Mouse (Mus musculus): ENCODE results near the gene Dnaic1. TPM values are rescaled to one million over a fixed set of nuclear protein-coding genes. Genes with fewer than 3 reads are reported as not detected.
A peak's percentile ranks its signal among the peaks of the same experiment; 100 is the strongest.

Gene Dnaic1
- 4.3 and 7.3 TPM in 2 replicates for polyA plus RNA-seq (2011; ENCODE audit: insufficient read depth, insufficient read length, low read depth, missing spikeins)

DNA sequence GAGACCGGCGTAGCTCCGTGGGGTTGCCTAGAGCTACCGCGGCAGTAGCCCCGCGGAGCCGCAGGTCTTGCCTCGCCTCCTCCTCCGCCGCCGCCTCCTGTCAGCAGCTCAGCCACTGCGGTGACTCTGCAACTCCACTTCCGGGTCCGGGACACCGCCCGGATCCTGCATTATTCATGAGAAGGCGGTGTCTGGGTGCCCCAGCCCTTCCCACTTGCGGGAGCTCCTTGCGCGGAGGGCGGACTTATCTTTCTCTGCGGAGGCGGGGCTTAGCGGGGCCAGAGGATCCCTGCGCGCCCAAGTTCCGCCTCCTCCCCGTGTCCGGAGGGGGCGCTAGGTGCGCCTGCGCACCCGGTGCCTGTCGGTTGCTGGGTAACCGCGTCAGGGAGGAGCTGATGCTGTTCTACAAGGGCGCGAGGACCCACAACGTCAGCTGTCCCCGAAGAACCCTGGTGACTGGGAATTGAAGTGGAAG, at the start of gene Dnaic1, which contains the start of gene Fam219a:
Dnaic1 (plus strand) TSS at position 365 of the 475 bp plus-strand sequence.
Fam219a (minus strand) TSS at position 128 of the 475 bp plus-strand sequence.
- peak within 1 kb of the TSS; percentile 67 for H3K9ac ChIP-seq (ENCODE audit: low read depth, poor library complexity, severe bottlenecking)
- H3K27ac ChIP-seq (ENCODE audit: insufficient read depth, low read length) = no peak within 1 kb of the TSS
- TF ChIP-seq CTCF (IDR thresholded peaks at IDR 0.05; ENCODE audit: low read depth, low read length) = peak; percentile 30
- peak; percentile 13 for TF ChIP-seq POLR2A (IDR thresholded peaks at IDR 0.05; ENCODE audit: insufficient read depth, low read length)
- TF ChIP-seq EP300 (IDR thresholded peaks at IDR 0.05; ENCODE audit: insufficient read depth, low read depth, low read length) = no peak
- H3K36me3 ChIP-seq (ENCODE audit: control insufficient read depth, insufficient read depth, low read length, poor library complexity, severe bottlenecking) = no peaks in the 10 kb centered on the region
- peak within 1 kb of the TSS; percentile 79 for H3K4me3 ChIP-seq (ENCODE audit: low read depth, low read length)
- no peaks in the 10 kb centered on the region; the same call in 1 of the 2 replicates for H3K27me3 ChIP-seq (ENCODE audit: control insufficient read depth, insufficient read depth, low read length, poor library complexity, severe bottlenecking)
- peaks cover 3% of the 10 kb centered on the region for H3K4me1 ChIP-seq (ENCODE audit: control insufficient read depth, insufficient read depth, low read length)
- H3K9me3 ChIP-seq (replicated peaks; ENCODE audit: control insufficient read depth, insufficient read depth, low read length, poor library complexity, severe bottlenecking) = no peaks in the 10 kb centered on the region

DNA sequence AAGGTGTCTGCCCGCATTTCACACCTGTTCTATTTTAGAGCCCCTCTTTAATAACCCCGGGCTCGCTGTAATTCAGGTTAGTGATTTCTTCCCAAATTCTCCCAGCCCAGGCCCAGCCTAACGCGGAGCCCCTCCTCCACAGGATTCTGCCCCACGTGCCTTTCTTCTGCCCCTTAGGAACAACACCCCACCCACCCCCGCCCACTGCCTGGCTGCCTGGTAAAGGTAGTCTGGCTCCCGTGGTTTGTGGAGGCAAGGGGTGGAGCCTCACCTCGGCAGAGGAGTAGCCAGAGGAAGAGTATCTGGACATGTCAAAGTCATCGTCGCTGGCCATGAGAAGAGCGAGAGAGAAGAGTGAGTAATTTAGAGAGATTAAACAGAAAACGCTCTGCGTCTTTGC, 48.9 kb upstream of the Dnaic1 start:
- Histone ChIP-seq H3K4me1 (ENCODE audit: control insufficient read depth, insufficient read depth, low read length) (no peaks in the 10 kb centered on the region), H3K4me3 (ENCODE audit: low read depth, low read length) (no peak overlapping the region), H3K27me3 (ENCODE audit: control insufficient read depth, insufficient read depth, low read length, poor library complexity, severe bottlenecking) (no peaks in the 10 kb centered on the region), H3K9ac (ENCODE audit: low read depth, poor library complexity, severe bottlenecking) (no peak overlapping the region), H3K9me3 (replicated peaks; ENCODE audit: control insufficient read depth, insufficient read depth, low read length, poor library complexity, severe bottlenecking) (no peaks in the 10 kb centered on the region), H3K27ac (ENCODE audit: insufficient read depth, low read length) (no peak overlapping the region), H3K36me3 (ENCODE audit: control insufficient read depth, insufficient read depth, low read length, poor library complexity, severe bottlenecking) (no peaks in the 10 kb centered on the region)
- TF ChIP-seq POLR2A (IDR thresholded peaks at IDR 0.05; ENCODE audit: insufficient read depth, low read length) (no peak), CTCF (IDR thresholded peaks at IDR 0.05; ENCODE audit: low read depth, low read length) (no peak), EP300 (IDR thresholded peaks at IDR 0.05; ENCODE audit: insufficient read depth, low read depth, low read length) (no peak)

GRCm38 (mm10) chr4:41522136-41522535, 47.4 kb upstream of the Dnaic1 start:
- TF ChIP-seq CTCF (IDR thresholded peaks at IDR 0.05; ENCODE audit: low read depth, low read length) = no peak
- no peak for TF ChIP-seq EP300 (IDR thresholded peaks at IDR 0.05; ENCODE audit: insufficient read depth, low read depth, low read length)
- no peak for TF ChIP-seq POLR2A (IDR thresholded peaks at IDR 0.05; ENCODE audit: insufficient read depth, low read length)
- Histone ChIP-seq H3K4me3 (ENCODE audit: low read depth, low read length) (no peak overlapping the region), H3K9me3 (replicated peaks; ENCODE audit: control insufficient read depth, insufficient read depth, low read length, poor library complexity, severe bottlenecking) (no peaks in the 10 kb centered on the region), H3K4me1 (ENCODE audit: control insufficient read depth, insufficient read depth, low read length) (no peaks in the 10 kb centered on the region), H3K27ac (ENCODE audit: insufficient read depth, low read length) (no peak overlapping the region), H3K36me3 (ENCODE audit: control insufficient read depth, insufficient read depth, low read length, poor library complexity, severe bottlenecking) (no peaks in the 10 kb centered on the region), H3K9ac (ENCODE audit: low read depth, poor library complexity, severe bottlenecking) (no peak overlapping the region), H3K27me3 (ENCODE audit: control insufficient read depth, insufficient read depth, low read length, poor library complexity, severe bottlenecking) (no peaks in the 10 kb centered on the region)

- no peak overlapping the region for H3K27ac ChIP-seq (ENCODE audit: insufficient read depth, low read length)
- TF ChIP-seq CTCF (IDR thresholded peaks at IDR 0.05; ENCODE audit: low read depth, low read length) (no peak), EP300 (IDR thresholded peaks at IDR 0.05; ENCODE audit: insufficient read depth, low read depth, low read length) (no peak), POLR2A (IDR thresholded peaks at IDR 0.05; ENCODE audit: insufficient read depth, low read length) (no peak)
- H3K27me3 ChIP-seq (ENCODE audit: control insufficient read depth, insufficient read depth, low read length, poor library complexity, severe bottlenecking) = no peaks in the 10 kb centered on the region
- no peak overlapping the region for H3K9ac ChIP-seq (ENCODE audit: low read depth, poor library complexity, severe bottlenecking)
- H3K4me3 ChIP-seq (ENCODE audit: low read depth, low read length) = no peak overlapping the region
- no peaks in the 10 kb centered on the region for H3K9me3 ChIP-seq (replicated peaks; ENCODE audit: control insufficient read depth, insufficient read depth, low read length, poor library complexity, severe bottlenecking)
- no peaks in the 10 kb centered on the region for H3K4me1 ChIP-seq (ENCODE audit: control insufficient read depth, insufficient read depth, low read length)
- H3K36me3 ChIP-seq (ENCODE audit: control insufficient read depth, insufficient read depth, low read length, poor library complexity, severe bottlenecking) = no peaks in the 10 kb centered on the region
Measured at GRCm38 (mm10) chr4:41522788-41523187, 46.8 kb upstream of the Dnaic1 start.

- H3K27me3 ChIP-seq (ENCODE audit: control insufficient read depth, insufficient read depth, low read length, poor library complexity, severe bottlenecking) = no peaks in the 10 kb centered on the region
- no peak overlapping the region for H3K9ac ChIP-seq (ENCODE audit: low read depth, poor library complexity, severe bottlenecking)
- no peak overlapping the region for H3K4me3 ChIP-seq (ENCODE audit: low read depth, low read length)
- no peaks in the 10 kb centered on the region for H3K4me1 ChIP-seq (ENCODE audit: control insufficient read depth, insufficient read depth, low read length)
- H3K36me3 ChIP-seq (ENCODE audit: control insufficient read depth, insufficient read depth, low read length, poor library complexity, severe bottlenecking) = no peaks in the 10 kb centered on the region
- H3K27ac ChIP-seq (ENCODE audit: insufficient read depth, low read length) = no peak overlapping the region
- no peak for TF ChIP-seq POLR2A (IDR thresholded peaks at IDR 0.05; ENCODE audit: insufficient read depth, low read length)
- TF ChIP-seq EP300 (IDR thresholded peaks at IDR 0.05; ENCODE audit: insufficient read depth, low read depth, low read length) = no peak
- no peak for TF ChIP-seq CTCF (IDR thresholded peaks at IDR 0.05; ENCODE audit: low read depth, low read length)
- no peaks in the 10 kb centered on the region for H3K9me3 ChIP-seq (replicated peaks; ENCODE audit: control insufficient read depth, insufficient read depth, low read length, poor library complexity, severe bottlenecking)
Measured at GRCm38 (mm10) chr4:41523839-41524238, 45.7 kb upstream of the Dnaic1 start.

GRCm38 (mm10) chr4:41524829-41525228, 44.7 kb upstream of the Dnaic1 start:
- no peak overlapping the region for H3K9ac ChIP-seq (ENCODE audit: low read depth, poor library complexity, severe bottlenecking)
- no peak overlapping the region for H3K27ac ChIP-seq (ENCODE audit: insufficient read depth, low read length)
- H3K27me3 ChIP-seq (ENCODE audit: control insufficient read depth, insufficient read depth, low read length, poor library complexity, severe bottlenecking) = no peaks in the 10 kb centered on the region
- no peaks in the 10 kb centered on the region for H3K9me3 ChIP-seq (replicated peaks; ENCODE audit: control insufficient read depth, insufficient read depth, low read length, poor library complexity, severe bottlenecking)
- H3K4me3 ChIP-seq (ENCODE audit: low read depth, low read length) = no peak overlapping the region
- no peaks in the 10 kb centered on the region for H3K4me1 ChIP-seq (ENCODE audit: control insufficient read depth, insufficient read depth, low read length)
- no peaks in the 10 kb centered on the region for H3K36me3 ChIP-seq (ENCODE audit: control insufficient read depth, insufficient read depth, low read length, poor library complexity, severe bottlenecking)
- TF ChIP-seq EP300 (IDR thresholded peaks at IDR 0.05; ENCODE audit: insufficient read depth, low read depth, low read length) = no peak
- TF ChIP-seq CTCF (IDR thresholded peaks at IDR 0.05; ENCODE audit: low read depth, low read length) = no peak
- no peak for TF ChIP-seq POLR2A (IDR thresholded peaks at IDR 0.05; ENCODE audit: insufficient read depth, low read length)

All from ES-Bruce4 (cell line).